Mouse (Mus musculus) kidney, postnatal 0 days (tissue): ENCODE measurements around the gene Isg15. TPM values are rescaled to one million over a fixed set of nuclear protein-coding genes. Genes with fewer than 3 reads are reported as not detected.

Experiments
- ATAC-seq: fragments of 200-750 bp; cut with Nextera tagmentation; replicated peaks from 2 replicates; pipeline ENCODE4 v1.8.0; 2017; ENCODE audit warnings: low read depth, moderate number of reproducible peaks, moderate TSS enrichment, moderate library complexity; ENCODE audit not compliant: low FRiP score
- DNase-seq: peaks from one replicate; pipeline ENCODE4 v3.0.0-alpha.2; 2016; ENCODE audit warnings: low spot score
- H3K27ac ChIP-seq: fragments of 300-500 bp; sonication (generic); 2 replicates; pipeline ENCODE4 v1.5.1; 2014; ENCODE audit warnings: mild to moderate bottlenecking
- H3K27me3 ChIP-seq: fragments of 300-500 bp; sonication (generic); 2 replicates; pipeline ENCODE4 v1.6.1; 2014; ENCODE audit warnings: low read length, mixed read lengths; ENCODE audit not compliant: insufficient read depth
- H3K36me3 ChIP-seq: fragments of 300-500 bp; sonication (generic); 2 replicates; pipeline ENCODE4 v1.6.1; 2014; ENCODE audit warnings: low read length, mixed read lengths; ENCODE audit not compliant: insufficient read depth
- H3K4me1 ChIP-seq: fragments of 300-500 bp; sonication (generic); replicated peaks from 2 replicates; pipeline ENCODE4 v1.6.1; 2014; ENCODE audit warnings: antibody characterized with exemption, low read length, mixed read lengths; ENCODE audit not compliant: insufficient read depth
- H3K4me2 ChIP-seq: fragments of 300-500 bp; sonication (generic); 2 replicates; pipeline ENCODE4 v1.6.1; 2014; ENCODE audit warnings: mild to moderate bottlenecking, low read length, moderate library complexity, mixed read lengths
- H3K4me3 ChIP-seq: fragments of 300-500 bp; sonication (generic); replicated peaks from 2 replicates; pipeline ENCODE4 v1.5.1; 2014; ENCODE audit warnings: low read depth, low read length
- H3K9ac ChIP-seq: fragments of 300-500 bp; sonication (generic); 2 replicates; pipeline ENCODE4 v1.6.1; 2014; ENCODE audit warnings: low read depth, low read length
- H3K9me3 ChIP-seq: fragments of 300-500 bp; sonication (generic); replicated peaks from 2 replicates; pipeline ENCODE4 v1.6.1; 2016; ENCODE audit warnings: low read length, inconsistent platforms, mixed read lengths
- CTCF ChIP-seq: IDR thresholded peaks from 2 replicates; pipeline ENCODE4 v1.5.1; 2016; ENCODE audit warnings: antibody characterized with exemption, low read depth, mild to moderate bottlenecking, moderate library complexity
- WGBS: fragments of 180-500 bp; shearing (Covaris S2); extraction: QIAGEN DNeasy Blood & Tissue Kit; methylation state at CpG from one replicate; pipeline ENCODE4 v1.1.7; 2014; 5-methylcytosine and 5-hydroxymethylcytosine counted together
- polyA plus RNA-seq: library from polyadenylated mRNA; unstranded; fragments of >200 nt; fragmentation: Nextera tagmentation; extraction: Ambion mirVana; gene quantifications from 2 replicates; pipeline ENCODE4 v1.2.1, GENCODE M21; 2015

Gene Isg15
- polyA plus RNA-seq: 14.9 and 20.6 TPM in 2 replicates

- H3K4me2 ChIP-seq: peak within 1 kb of the TSS; percentile 47
- no peak within 1 kb of the TSS for H3K9ac ChIP-seq
- 49% methylated on average over 10 of the region's 10 CpGs for WGBS
Measured at GRCm38 (mm10) chr4:156200623-156201475, at the start of gene Isg15. TSS of gene Isg15 (minus strand) at chr4:156200818.

GRCm38 (mm10) chr4:156249567-156249966, 48.9 kb upstream of the Isg15 start:
- no peak overlapping the region for H3K4me3 ChIP-seq
- H3K4me1 ChIP-seq: 0 out of 2 replicates have a peak, but pooled peaks cover 3% of the 10 kb centered on the region
- H3K36me3 ChIP-seq: peaks cover 28% of the 10 kb centered on the region
- ATAC-seq (no peak), DNase-seq (no peak)
- no peak for TF ChIP-seq CTCF
- no peaks in the 10 kb centered on the region for H3K9me3 ChIP-seq
- no peak overlapping the region for H3K27ac ChIP-seq
- WGBS: 60% methylated on average over 11 of the region's 11 CpGs
- no peak overlapping the region for H3K4me2 ChIP-seq
- H3K9ac ChIP-seq: no peak overlapping the region
- H3K27me3 ChIP-seq: peaks cover 6% of the 10 kb centered on the region

More at GRCm38 (mm10) chr4:156200623-156201475, at the start of gene Isg15:
- H3K36me3 ChIP-seq: no peaks in the 10 kb centered on the region
- H3K4me3 ChIP-seq: peak within 1 kb of the TSS; percentile 20
- TF ChIP-seq CTCF: no peak
- no peaks in the 10 kb centered on the region for H3K9me3 ChIP-seq
- no peak within 1 kb of the TSS; the same call in 1 of the 2 replicates for H3K27ac ChIP-seq
- DNase-seq (peak; percentile 76), ATAC-seq (no peak)
- H3K4me1 ChIP-seq: peaks cover 13% of the 10 kb centered on the region
- H3K27me3 ChIP-seq: no peaks in the 10 kb centered on the region

DNA sequence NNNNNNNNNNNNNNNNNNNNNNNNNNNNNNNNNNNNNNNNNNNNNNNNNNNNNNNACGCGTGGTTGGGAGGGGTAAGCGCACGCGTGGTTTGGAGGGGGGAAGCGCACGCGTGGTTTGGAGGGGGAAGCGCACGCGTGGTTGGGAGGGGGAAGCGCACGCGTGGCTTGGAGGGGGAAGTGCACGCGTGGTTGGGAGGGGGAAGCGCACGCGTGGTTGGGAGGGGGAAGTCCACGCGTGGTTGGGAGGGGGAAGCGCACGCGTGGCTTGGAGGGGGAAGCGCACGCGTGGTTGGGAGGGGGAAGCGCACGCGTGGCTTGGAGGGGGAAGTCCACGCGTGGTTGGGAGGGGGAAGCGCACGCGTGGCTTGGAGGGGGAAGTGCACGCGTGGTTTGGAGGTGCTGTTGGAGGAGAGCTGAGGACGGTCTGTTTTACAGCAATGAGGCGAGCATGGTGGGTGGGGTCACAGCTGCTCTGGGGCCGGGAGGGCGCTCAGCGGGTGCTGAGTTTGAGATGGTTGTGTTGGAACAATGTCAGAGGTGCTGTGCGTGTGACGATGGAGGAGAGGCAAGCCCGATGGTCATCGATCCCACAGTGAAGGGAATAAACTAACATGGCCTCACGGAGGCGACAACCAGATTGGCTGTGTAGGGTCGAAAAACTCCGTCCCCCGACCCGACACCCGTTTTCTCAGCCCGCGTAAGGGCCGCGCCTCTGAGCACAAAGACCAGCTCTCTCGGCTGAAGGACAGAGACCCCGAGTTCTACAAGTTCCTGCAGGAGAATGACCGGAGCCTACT, 36.2 kb upstream of the Isg15 start:
- no peak for ATAC-seq
- H3K27ac ChIP-seq: no peak overlapping the region

GRCm38 (mm10) chr4:156235808-156236533, 35.4 kb upstream of the Isg15 start, which contains the start of gene Noc2l:
TSS of gene Noc2l (plus strand) at chr4:156236010.
- Histone ChIP-seq H3K9ac (peak within 1 kb of the TSS; percentile 67), H3K27ac (peak within 1 kb of the TSS; percentile 91), H3K36me3 (peaks cover 38% of the 10 kb centered on the region), H3K9me3 (no peaks in the 10 kb centered on the region), H3K4me3 (peak within 1 kb of the TSS; percentile 70), H3K27me3 (no peaks in the 10 kb centered on the region), H3K4me2 (peak within 1 kb of the TSS; percentile 89), H3K4me1 (peaks cover 7% of the 10 kb centered on the region; the same call in 1 of the 2 replicates)
- under 1% methylated on average over 87 of the region's 90 CpGs for WGBS
- TF ChIP-seq CTCF: no peak
- DNase-seq (peak; percentile 96), ATAC-seq (peak; percentile 88)

More for the DNA sequence above, 36.2 kb upstream of the Isg15 start:
- H3K36me3 ChIP-seq: peaks cover 38% of the 10 kb centered on the region
- peak overlapping the region; percentile 65 for H3K9ac ChIP-seq
- no peaks in the 10 kb centered on the region for H3K9me3 ChIP-seq
- WGBS: 23% methylated on average over 55 of the region's 60 CpGs
- H3K4me1 ChIP-seq: peaks cover 7% of the 10 kb centered on the region; the same call in 1 of the 2 replicates
- H3K4me2 ChIP-seq: peak overlapping the region; percentile 89
- H3K27me3 ChIP-seq: no peaks in the 10 kb centered on the region
- no peak for TF ChIP-seq CTCF
- DNase-seq: peak; percentile 33
- peak overlapping the region; percentile 70 for H3K4me3 ChIP-seq

- peak; percentile 16; the same call in 1 of the 2 replicates for ATAC-seq
- peak; percentile 52 for TF ChIP-seq CTCF
- peak; percentile 89 for DNase-seq
- Histone ChIP-seq H3K4me2 (peak overlapping the region; percentile 89), H3K27ac (peak overlapping the region; percentile 91), H3K9ac (peak overlapping the region; percentile 65; the same call in 1 of the 2 replicates), H3K27me3 (no peaks in the 10 kb centered on the region), H3K4me1 (peaks cover 7% of the 10 kb centered on the region; the same call in 1 of the 2 replicates), H3K36me3 (peaks cover 33% of the 10 kb centered on the region), H3K4me3 (peak overlapping the region; percentile 70), H3K9me3 (no peaks in the 10 kb centered on the region)
- 1% methylated on average over 15 of the region's 15 CpGs for WGBS
Measured at GRCm38 (mm10) chr4:156235360-156235770, 34.7 kb upstream of the Isg15 start.
